In genomic region chr16:93818691-93819324, GRCm38 (mm10) we compare ENCODE assay signal across 12 mouse cellular contexts. TPM values are rescaled to one million over a fixed set of nuclear protein-coding genes. Genes with fewer than 3 reads are reported as not detected.
DNase-seq lines count a peak whose midpoint lies in the region; ATAC-seq and TF ChIP-seq lines count a peak whose summit lies in the region.
"Had no signal": no experiment of that assay in that cellular context is flagged by ENCODE, and none has a peak within 500 bp of the region (broad histone marks: within the 10 kb centered on the region; RNA-seq: fewer than 3 reads in every experiment).

No protein-coding gene starts in this region.

- peak overlapping the region; percentile 79 for H3K27ac ChIP-seq in intestine, embryonic 14.5 days (ENCODE audit: low read depth)
- peak overlapping the region; percentile 86 for H3K27ac ChIP-seq in liver, embryonic 14.5 days
- 0 out of 2 replicates have a peak overlapping the region, but pooled peaks have one; percentile 30 for H3K27ac ChIP-seq in stomach, postnatal 0 days (replicated peaks)
- H3K27ac ChIP-seq in hindbrain, embryonic 14.5 days, result no peak overlapping the region
- H3K27ac ChIP-seq: hindbrain, embryonic 12.5 days had no signal

- peak overlapping the region; percentile 25 for H3K4me2 ChIP-seq in intestine, embryonic 14.5 days (ENCODE audit: low read length)
- peak overlapping the region; percentile 65 for H3K4me2 ChIP-seq in liver, embryonic 14.5 days (ENCODE audit: low read depth)
- H3K4me2 ChIP-seq in stomach, postnatal 0 days (replicated peaks; ENCODE audit: low read depth), result no peak overlapping the region
- no peak overlapping the region; the same call in 1 of the 2 replicates for H3K4me2 ChIP-seq in hindbrain, embryonic 14.5 days (replicated peaks)
- H3K4me2 ChIP-seq: hindbrain, embryonic 12.5 days; lung, embryonic 14.5 days had no signal

- H3K4me3 ChIP-seq in intestine, embryonic 14.5 days (ENCODE audit: low read depth, low read length), result no peak overlapping the region
- peak overlapping the region in 1 of 2 experiments; percentile 13; a peak in 1 of 4 replicates for H3K4me3 ChIP-seq in liver, embryonic 14.5 days (ENCODE audit: insufficient read depth in 1 of 2, low read depth in 2 of 2, low read length in 2 of 2)
- no peak overlapping the region for H3K4me3 ChIP-seq in stomach, postnatal 0 days (ENCODE audit: low read depth, low read length)
- no peak overlapping the region for H3K4me3 ChIP-seq in hindbrain, embryonic 14.5 days (replicated peaks; ENCODE audit: low read length)
- H3K4me3 ChIP-seq: hindbrain, embryonic 12.5 days had no signal

- H3K36me3 ChIP-seq in intestine, embryonic 14.5 days (ENCODE audit: control insufficient read depth, insufficient read depth, low read length), result no peaks in the 10 kb centered on the region
- H3K36me3 ChIP-seq in liver, embryonic 14.5 days (replicated peaks; ENCODE audit: control insufficient read depth, insufficient read depth, low read depth), result no peaks in the 10 kb centered on the region
- H3K36me3 ChIP-seq in stomach, postnatal 0 days (ENCODE audit: control insufficient read depth, insufficient read depth, low read length), result no peaks in the 10 kb centered on the region
- no peaks in the 10 kb centered on the region; the same call in 1 of the 2 replicates for H3K36me3 ChIP-seq in hindbrain, embryonic 14.5 days (replicated peaks; ENCODE audit: control insufficient read depth, insufficient read depth)
- H3K36me3 ChIP-seq: hindbrain, embryonic 12.5 days had no signal

- DNase-seq in spleen, adult 18-20 months, result peak; percentile 9 to 32
- no peak for DNase-seq in spleen, postnatal 14 days (ENCODE audit: low spot score in 2 of 2)
- peak; percentile 66 for DNase-seq in intestine, embryonic 14.5 days (ENCODE audit: low spot score)
- DNase-seq in liver, embryonic 14.5 days (ENCODE audit: low read depth in 3 of 3, low spot score in 3 of 3), result peak; percentile 44 to 49 (median 45)
- no peak for DNase-seq in stomach, postnatal 0 days (ENCODE audit: low spot score)
- no peak for DNase-seq in MN1 (ENCODE audit: low spot score)
- DNase-seq in right cerebral cortex, adult 18-20 months, result no peak
- DNase-seq in hindbrain, embryonic 14.5 days (ENCODE audit: low spot score), result no peak
- DNase-seq: lung, embryonic 14.5 days; thymus, adult 18-20 months had no signal

- H3K4me1 ChIP-seq in intestine, embryonic 14.5 days (replicated peaks; ENCODE audit: control insufficient read depth, insufficient read depth, low read length), result peaks cover 13% of the 10 kb centered on the region
- H3K4me1 ChIP-seq in liver, embryonic 14.5 days (replicated peaks; ENCODE audit: control insufficient read depth in 2 of 2, insufficient read depth in 2 of 2, low read length in 1 of 2), result peaks cover 37 to 38% of the 10 kb centered on the region in 2 experiments
- H3K4me1 ChIP-seq in stomach, postnatal 0 days (replicated peaks; ENCODE audit: control insufficient read depth, insufficient read depth), result 0 out of 2 replicates have a peak, but pooled peaks cover 5% of the 10 kb centered on the region
- H3K4me1 ChIP-seq in hindbrain, embryonic 14.5 days (replicated peaks; ENCODE audit: control insufficient read depth, insufficient read depth, low read length), result no peaks in the 10 kb centered on the region
- H3K4me1 ChIP-seq: hindbrain, embryonic 12.5 days had no signal

- ATAC-seq in intestine, embryonic 14.5 days (replicated peaks; ENCODE audit: low FRiP score, low TSS enrichment, low read depth), result peak; percentile 68; the same call in 1 of the 2 replicates
- ATAC-seq in liver, embryonic 14.5 days (ENCODE audit: insufficient read depth), result peak; percentile 67
- no peak for ATAC-seq in stomach, postnatal 0 days (ENCODE audit: low FRiP score, low TSS enrichment)
- no peak for ATAC-seq in hindbrain, embryonic 14.5 days (ENCODE audit: low FRiP score)
- ATAC-seq: forebrain, embryonic 16.5 days had no signal

- no peaks in the 10 kb centered on the region for H3K27me3 ChIP-seq in intestine, embryonic 14.5 days (replicated peaks; ENCODE audit: control insufficient read depth, insufficient read depth, low read length)
- no peaks in the 10 kb centered on the region for H3K27me3 ChIP-seq in liver, embryonic 14.5 days (ENCODE audit: control insufficient read depth, insufficient read depth, low read length)
- H3K27me3 ChIP-seq in stomach, postnatal 0 days (ENCODE audit: control insufficient read depth, insufficient read depth, low read length), result no peaks in the 10 kb centered on the region
- no peaks in the 10 kb centered on the region for H3K27me3 ChIP-seq in hindbrain, embryonic 14.5 days (ENCODE audit: control insufficient read depth, insufficient read depth, low read length)
- H3K27me3 ChIP-seq: hindbrain, embryonic 12.5 days had no signal

- peak overlapping the region; percentile 20; the same call in 1 of the 2 replicates for H3K9ac ChIP-seq in intestine, embryonic 14.5 days (ENCODE audit: low read length)
- peak overlapping the region; percentile 56 for H3K9ac ChIP-seq in liver, embryonic 14.5 days (replicated peaks)
- no peak overlapping the region for H3K9ac ChIP-seq in stomach, postnatal 0 days (ENCODE audit: low read length)
- no peak overlapping the region for H3K9ac ChIP-seq in hindbrain, embryonic 14.5 days
- H3K9ac ChIP-seq: hindbrain, embryonic 12.5 days; lung, embryonic 14.5 days had no signal

- 0 out of 2 replicates have a peak, but pooled peaks cover 5% of the 10 kb centered on the region for H3K9me3 ChIP-seq in intestine, embryonic 14.5 days (ENCODE audit: control insufficient read depth, low read length)
- no peaks in the 10 kb centered on the region for H3K9me3 ChIP-seq in liver, embryonic 14.5 days (ENCODE audit: control insufficient read depth, low read length)
- H3K9me3 ChIP-seq in stomach, postnatal 0 days (ENCODE audit: control insufficient read depth, low read length), result no peaks in the 10 kb centered on the region
- 0 out of 2 replicates have a peak, but pooled peaks cover 9% of the 10 kb centered on the region for H3K9me3 ChIP-seq in hindbrain, embryonic 14.5 days (ENCODE audit: control insufficient read depth, low read length)

- 13% methylated on average over 12 of the region's 12 CpGs for whole genome bisulfite sequencing in intestine, embryonic 14.5 days
- 5% methylated on average over 12 of the region's 12 CpGs for WGBS in liver, embryonic 14.5 days (ENCODE audit: insufficient replicate concordance)
- WGBS in stomach, postnatal 0 days, result 21% methylated on average over 12 of the region's 12 CpGs
- 46% methylated on average over 12 of the region's 12 CpGs for WGBS in hindbrain, embryonic 14.5 days

- peak; percentile 77 for TF ChIP-seq EP300 in liver, embryonic 14.5 days (IDR thresholded peaks at IDR 0.05; ENCODE audit: low read depth)
- no peak for TF ChIP-seq EP300 in stomach, postnatal 0 days (optimal IDR thresholded peaks at IDR 0.05)

- TF ChIP-seq CTCF in liver, embryonic 14.5 days (IDR thresholded peaks at IDR 0.05; ENCODE audit: low read depth), result no peak
- no peak for TF ChIP-seq CTCF in stomach, postnatal 0 days (IDR thresholded peaks at IDR 0.05; ENCODE audit: low read depth)

RNA-seq across cellular contexts. Expression of gene Morc3, which starts 13.1 kb away (rescaled TPM):
- 36.8 and 37.3 TPM in 2 replicates for polyA plus RNA-seq in intestine, embryonic 14.5 days (2014; fragmentation: Nextera tagmentation; extraction: Ambion mirVana)
- polyA plus RNA-seq in liver, embryonic 14.5 days (2012; rRNA removed), result 6.2 and 11.8 TPM in 2 replicates
- 14.5 and 16.4 TPM in 2 replicates for polyA plus RNA-seq in liver, embryonic 14.5 days (2014; fragmentation: Nextera tagmentation; extraction: Ambion mirVana)
- polyA plus RNA-seq in stomach, postnatal 0 days (2015; fragmentation: Nextera tagmentation; extraction: Ambion mirVana), result 12.4 and 17.9 TPM in 2 replicates
- polyA plus RNA-seq in hindbrain, embryonic 14.5 days (2014; fragmentation: Nextera tagmentation; extraction: Ambion mirVana), result 33.6 and 36.5 TPM in 2 replicates

Comparison
In these comparisons a context has a peak if more than half of its experiments do, and no peak if none do; other contexts are left out.
1. DNase-seq: peak in spleen, adult 18-20 months (2 of 2), intestine, embryonic 14.5 days (single experiment) and liver, embryonic 14.5 days (3 of 3); none in spleen, postnatal 14 days (0 of 2), stomach, postnatal 0 days (single experiment), MN1 (single experiment), right cerebral cortex, adult 18-20 months (single experiment) and hindbrain, embryonic 14.5 days (single experiment).
2. ATAC-seq: peak in intestine, embryonic 14.5 days (single experiment) and liver, embryonic 14.5 days (single experiment); none in stomach, postnatal 0 days (single experiment) and hindbrain, embryonic 14.5 days (single experiment).
3. H3K4me2 ChIP-seq: peak in intestine, embryonic 14.5 days (single experiment) and liver, embryonic 14.5 days (single experiment); none in stomach, postnatal 0 days (single experiment) and hindbrain, embryonic 14.5 days (single experiment).
4. H3K9ac ChIP-seq: peak in intestine, embryonic 14.5 days (single experiment) and liver, embryonic 14.5 days (single experiment); none in stomach, postnatal 0 days (single experiment) and hindbrain, embryonic 14.5 days (single experiment).